Mouse (Mus musculus): ENCODE measurements around the gene Dlec1.
A peak's percentile ranks its signal among the peaks of the same experiment; 100 is the strongest.

Gene Dlec1

DNA sequence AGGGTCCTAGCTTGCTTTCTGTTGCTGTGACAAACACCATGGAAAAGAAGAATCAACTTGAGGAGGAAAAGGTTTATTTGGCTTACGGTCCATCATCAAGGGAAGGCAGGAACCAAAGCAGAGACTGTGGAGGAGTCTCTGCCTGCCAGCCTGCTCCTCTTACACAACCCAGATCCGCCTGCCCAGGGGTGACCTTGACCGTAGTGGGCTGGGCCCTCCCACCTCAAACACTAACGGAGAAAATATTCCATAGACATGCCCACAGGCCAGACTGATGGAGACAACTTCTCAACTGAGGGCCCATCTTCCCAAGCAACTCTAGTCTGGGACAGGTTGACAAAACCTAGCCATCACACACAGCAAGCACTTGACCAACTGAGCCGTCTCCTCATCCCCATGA is 39.8 kb downstream of the Dlec1 start:
- DNase-seq (ENCODE audit: low spot score), result no peak

DNA sequence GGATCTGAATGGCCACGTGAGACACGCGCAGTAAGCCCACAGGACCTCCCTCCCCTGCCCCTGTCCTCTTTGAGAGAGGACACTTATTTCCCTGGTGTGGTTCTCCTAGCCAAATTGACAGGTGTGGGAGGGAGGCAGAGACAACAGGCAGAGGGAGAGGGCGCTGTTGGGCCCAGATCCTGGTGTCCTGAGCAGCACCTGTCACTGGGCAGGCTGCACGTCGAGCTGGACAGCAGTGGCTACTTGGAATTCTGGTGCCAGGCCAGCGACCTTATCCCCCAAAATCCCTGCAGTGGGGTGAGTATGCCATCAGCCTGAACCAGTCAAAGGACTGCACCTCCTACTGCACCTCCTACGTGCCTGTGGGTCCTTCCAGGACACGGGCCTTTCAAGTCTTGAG is 41.1 kb downstream of the Dlec1 start:
- DNase-seq (ENCODE audit: low spot score), result no peak

DNA sequence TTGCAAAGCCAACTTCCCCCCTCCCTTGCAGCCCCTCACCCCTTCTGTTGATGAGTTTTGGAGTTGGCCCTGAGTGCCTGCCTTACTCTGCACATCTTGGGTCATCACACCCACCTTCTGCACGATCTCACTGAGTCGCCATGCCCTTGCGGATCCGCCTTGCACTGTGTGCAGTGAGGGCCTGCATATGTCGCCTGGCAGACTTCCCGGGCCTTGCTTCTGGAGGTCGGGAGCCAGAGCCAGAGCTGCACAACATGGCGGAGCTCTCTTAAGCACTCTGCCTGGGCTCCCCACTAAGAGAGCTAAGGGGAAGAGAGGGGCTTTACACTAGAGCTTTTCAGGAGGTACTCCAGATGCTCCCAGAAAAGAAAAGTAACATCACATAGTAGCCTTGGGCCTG is 42.4 kb downstream of the Dlec1 start:
- no peak for DNase-seq (ENCODE audit: low spot score)

DNA sequence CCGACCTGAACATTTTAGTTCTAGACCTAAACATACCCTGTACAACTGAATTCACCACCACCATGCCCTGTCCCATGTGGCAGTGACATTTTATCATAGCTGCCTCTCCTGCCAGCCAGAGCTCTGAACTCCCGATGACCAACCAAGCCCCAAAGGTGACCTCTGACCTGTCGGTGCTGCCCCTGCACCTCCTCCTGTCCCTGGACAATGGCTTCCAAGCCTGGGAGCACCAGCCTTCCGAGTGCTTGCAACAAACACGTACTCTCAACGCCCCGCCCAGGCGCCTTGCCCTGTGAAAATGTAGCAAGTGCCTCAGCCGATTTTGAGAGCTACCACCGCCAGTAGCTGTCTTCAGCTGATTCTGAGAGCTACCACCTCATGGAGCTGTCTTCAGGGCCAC is 42.9 kb downstream of the Dlec1 start:
- no peak for DNase-seq (ENCODE audit: low spot score)

DNA sequence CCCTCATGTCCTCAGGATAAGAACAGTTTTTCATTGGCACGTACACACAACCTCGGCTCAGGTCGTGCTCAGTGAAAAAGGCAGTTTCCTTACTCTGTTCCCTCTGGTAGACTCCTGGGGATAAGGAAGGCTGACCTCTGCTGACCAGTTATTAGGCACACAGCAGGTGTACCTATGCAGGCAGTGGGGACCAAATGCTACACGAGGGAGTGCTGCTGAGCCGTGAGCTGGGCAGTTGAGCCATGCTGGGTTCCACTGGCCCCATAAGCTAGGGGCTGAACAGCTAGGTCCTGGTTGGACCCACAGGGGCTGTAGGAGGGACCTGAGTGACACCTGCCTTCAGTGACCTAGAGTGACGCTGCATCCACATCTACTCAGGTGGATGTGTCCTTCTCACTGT is 43.4 kb downstream of the Dlec1 start:
- no peak for DNase-seq (ENCODE audit: low spot score)

DNA sequence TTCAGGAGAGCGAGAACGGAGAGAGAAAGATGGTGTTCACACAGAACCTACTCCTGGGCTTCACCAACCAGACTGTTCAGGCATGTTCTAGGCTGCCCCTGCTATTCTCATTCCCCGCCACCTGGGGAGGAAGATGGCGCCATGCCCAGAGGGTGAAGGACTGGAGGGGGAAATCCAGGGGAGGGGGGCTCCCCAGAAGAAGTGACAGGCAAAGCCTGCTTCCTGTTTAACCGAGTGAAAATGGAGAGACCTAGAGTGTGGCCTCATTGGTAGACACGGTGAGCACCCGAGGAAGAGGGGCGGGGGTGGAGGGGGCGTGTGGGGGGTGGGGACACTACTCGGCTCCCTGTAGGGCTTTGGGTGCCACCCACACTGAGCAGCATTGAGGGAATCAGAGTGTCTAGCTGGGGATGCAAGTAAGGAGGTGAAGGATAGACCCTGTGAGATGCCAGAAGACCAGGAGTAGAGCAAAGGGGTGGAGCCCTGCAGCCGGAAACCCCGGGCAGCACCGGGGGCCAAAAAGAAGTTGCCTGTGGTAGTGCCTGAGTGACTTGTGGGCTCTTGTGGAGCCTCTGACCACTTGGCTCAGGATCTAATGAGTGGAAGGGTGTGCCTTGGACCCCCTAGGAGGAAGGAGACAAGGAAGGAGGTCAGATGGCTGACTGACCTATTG is 44.0 kb downstream of the Dlec1 start:
- DNase-seq (ENCODE audit: low spot score), result no peak

DNA sequence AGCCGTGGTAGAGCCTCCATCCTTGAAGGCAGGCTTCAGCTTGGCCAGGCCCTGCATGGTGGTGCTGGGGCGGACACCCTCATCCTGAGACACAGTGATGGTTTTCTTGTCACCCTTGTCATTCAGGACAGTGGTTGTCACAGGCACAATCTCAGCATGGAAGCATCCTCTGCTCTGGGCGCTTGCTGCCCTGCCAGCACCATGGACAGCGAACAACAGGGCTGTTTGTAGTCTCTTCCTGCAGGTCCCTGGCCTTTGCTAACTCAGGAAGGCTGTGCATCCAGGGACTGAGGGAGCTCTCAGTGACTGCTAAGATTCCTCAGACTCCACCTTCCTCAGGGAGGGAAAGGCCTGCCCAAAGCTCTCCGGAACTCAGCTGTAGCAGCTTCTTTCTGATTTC is 47.3 kb downstream of the Dlec1 start:
- no peak for DNase-seq (ENCODE audit: low spot score)

DNA sequence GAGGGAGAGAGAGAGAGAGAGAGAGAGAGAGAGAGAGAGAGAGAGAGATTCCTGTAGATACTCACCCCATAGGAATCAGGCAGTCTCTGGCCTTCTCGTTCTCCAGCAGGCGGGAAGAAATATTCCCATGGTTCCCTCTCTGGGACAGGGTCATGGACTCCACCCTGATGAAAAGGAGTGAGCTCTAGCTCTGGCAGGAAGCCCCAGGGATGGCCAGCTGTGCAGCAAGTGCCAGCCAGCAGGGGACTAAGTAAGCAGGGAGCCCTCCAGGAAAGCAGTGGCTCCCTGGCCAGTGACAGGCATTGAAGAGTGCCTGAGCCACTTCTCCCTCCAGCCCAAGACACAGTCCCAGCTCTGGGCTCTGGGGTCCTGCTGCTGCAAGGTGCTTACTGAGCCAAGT is 49.5 kb downstream of the Dlec1 start:
- DNase-seq (ENCODE audit: low spot score), result no peak

DNA sequence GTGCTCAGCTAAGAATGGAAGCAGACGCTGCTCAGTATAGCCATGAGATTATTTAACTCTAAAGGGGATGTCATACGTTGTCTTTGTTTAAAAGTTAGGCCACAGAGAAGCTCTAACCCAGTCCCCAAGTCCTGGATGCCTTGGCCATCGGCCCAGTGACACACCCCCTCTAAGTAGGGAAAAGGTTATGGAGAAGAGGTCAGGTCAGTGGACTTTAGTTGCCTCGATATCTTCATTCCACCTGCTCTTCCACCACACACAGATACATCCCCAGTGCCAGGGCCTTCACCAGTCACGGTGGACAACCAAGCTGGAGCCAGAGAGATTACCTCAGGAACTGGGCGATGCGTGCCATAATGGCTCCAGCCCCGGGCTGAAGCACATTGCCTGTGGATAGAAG is 53.1 kb downstream of the Dlec1 start:
- DNase-seq (ENCODE audit: low spot score), result no peak

DNA sequence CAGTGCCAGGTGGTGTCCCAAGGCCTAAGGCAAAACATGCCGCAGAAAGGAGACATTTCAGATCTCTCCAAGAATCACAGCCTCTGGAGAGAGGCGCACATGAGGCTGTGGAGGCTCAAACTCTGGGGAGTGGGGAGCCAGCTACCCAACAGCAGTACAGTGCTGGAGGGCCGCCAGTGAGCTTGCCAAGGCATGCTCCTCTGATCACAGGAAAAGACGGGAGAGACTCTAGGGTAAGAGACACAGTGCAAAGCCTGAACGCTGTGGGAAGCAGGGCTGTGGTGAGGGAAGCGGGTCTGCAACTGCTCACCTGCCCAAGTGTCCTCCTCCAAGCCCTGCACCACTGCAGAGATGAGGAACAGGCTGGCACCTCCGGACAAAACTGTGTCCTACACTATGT is 53.5 kb downstream of the Dlec1 start:
- no peak for DNase-seq (ENCODE audit: low spot score)

DNA sequence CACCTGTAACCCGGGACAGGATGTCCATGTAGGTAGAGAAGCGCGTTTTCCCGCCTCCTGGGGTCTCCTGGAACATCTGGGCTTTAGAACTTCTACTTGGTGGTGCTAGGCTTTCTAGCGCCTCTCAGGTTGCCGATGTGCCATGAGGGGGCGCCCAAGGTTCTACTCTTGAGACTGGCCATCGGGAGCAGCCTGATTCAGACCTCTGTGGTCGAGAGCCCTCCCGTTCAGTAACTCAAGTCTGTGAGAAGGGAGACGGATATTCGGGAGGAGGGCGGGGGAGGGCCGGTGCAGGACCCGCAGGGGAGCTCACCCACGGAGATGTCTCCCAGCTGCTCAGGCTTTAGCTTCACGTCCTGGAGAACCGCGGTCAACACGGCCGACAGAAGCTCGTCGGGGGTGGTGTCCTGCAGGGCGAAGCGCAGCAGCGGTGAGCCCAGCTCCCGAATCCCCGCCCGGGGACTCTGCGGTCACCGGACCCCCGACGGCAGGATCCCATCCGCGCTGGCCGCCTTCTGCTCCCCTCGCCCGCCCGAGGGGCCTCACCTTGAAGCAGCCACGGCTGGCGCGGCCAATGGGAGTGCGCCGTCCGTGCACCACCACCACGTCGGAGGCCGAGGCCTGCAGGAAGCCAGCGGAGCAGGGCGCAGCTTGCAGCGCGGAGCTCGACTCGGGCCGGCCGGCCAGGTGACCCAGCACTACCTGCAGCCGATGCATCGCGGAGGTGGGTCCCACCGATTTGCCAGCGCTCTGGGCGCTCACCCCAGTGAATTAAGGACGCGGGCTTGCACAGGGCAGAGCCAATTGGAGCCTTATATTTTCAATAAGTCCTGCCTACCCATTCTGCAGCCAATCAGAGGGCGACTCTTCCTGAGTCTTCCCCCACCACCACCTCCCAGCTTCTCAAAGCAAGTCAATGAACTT is 54.3 kb downstream of the Dlec1 start, which contains the start of gene Acaa1b:
Gene Acaa1b (minus strand): TSS at position 816 of the 924 bp plus-strand sequence.
- peak; percentile 74 for DNase-seq (ENCODE audit: low spot score)

DNA sequence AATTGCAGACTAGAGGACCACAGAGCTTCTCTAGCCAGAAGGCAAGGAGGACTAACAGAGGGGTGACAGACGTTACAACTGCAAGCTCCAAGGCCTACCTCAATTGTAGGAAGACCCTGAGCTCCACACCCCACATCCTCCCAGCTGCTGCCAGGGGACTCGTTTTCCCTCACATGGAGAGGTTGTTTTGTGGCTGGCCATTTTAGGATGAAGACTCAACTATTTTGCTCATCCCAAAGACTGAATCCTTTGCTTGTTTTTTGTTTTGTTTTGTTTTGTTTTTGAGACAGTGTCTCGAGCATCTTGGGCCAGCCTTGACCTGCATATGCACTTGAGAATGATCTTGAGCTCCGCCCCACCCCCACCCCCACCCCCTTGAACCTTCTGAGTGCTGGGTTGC is 56.6 kb downstream of the Dlec1 start, which contains the start of gene Gm47289:
Gene Gm47289 (plus strand): TSS at position 301 of the 400 bp plus-strand sequence.
- no peak for DNase-seq (ENCODE audit: low spot score)

DNA sequence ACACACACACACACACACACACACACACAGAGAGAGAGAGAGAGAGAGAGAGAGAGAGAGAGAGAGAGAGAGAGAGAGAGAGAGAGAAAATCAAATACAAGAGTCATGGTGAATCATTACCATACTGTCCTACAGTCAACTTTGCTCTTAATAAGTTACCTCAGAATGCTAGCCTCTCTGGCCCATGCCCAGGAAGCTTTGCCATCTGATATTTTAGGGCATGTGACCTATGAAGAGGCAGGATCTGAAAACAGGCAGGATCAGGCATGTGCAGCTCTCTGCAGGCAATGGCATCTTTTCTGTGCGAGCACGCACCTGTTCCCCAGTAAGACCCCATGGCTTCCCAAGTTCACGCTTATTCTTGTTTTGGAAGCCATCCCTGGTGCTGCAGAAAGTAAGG is 58.4 kb downstream of the Dlec1 start:
- DNase-seq (ENCODE audit: low spot score), result no peak

DNA sequence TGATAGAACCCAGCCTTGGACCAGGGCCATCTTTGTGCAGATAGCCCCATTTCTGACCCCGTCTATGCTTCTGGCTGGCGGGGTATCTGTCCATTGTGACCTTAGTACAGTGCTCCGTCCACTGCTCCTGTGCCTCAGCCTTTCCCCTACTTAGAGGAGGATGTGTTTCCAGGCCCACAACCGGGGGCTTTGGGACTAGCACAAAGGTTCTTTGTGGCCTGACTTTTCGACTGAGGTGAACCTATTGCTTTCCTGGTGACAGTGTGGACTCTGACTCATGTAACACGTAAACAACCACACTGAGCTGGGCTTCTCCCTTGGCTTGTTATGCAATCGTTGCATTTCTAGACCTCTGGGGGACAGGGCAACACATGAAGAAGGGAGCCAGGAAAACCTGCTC is 62.5 kb downstream of the Dlec1 start:
- DNase-seq (ENCODE audit: low spot score), result no peak

DNA sequence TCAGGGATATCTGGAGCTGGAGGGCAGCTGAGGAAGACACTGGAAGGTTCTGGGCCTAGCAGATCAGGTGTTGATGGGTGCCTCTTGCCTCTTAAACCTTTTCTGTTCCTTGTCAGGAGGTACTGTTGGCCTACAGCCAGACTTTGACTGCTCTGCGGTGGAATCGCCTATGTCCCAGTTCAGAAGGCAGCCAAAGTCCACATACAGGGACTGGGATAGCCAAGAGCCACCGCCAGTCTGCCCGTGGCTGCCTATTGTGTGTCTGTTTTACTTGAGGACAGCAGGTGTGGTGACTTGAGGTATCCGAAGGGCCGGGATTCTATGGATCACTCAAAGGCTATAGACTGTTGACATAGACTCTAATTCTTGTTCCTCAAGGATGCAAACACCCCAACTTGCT is 63.3 kb downstream of the Dlec1 start:
- DNase-seq (ENCODE audit: low spot score), result no peak

DNA sequence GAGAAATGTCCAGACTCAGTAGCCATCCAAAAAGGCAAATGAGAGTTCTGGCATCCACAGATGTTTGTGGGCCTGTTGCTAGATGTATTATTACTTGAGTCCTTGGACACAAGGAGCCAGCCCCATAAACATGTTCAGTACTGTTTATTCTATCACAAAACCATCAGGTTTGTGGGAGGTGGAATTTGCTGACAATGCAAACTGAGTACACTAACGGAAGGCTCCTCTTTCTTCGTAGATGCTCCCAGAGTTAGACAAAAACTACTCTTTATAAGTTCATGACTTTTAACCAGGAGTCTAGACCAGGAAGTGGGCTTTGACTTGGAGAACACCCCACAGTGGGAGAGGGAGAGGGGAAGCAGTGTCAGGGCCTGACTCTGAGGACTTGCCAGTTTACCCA is 65.3 kb downstream of the Dlec1 start:
- no peak for DNase-seq (ENCODE audit: low spot score)

DNA sequence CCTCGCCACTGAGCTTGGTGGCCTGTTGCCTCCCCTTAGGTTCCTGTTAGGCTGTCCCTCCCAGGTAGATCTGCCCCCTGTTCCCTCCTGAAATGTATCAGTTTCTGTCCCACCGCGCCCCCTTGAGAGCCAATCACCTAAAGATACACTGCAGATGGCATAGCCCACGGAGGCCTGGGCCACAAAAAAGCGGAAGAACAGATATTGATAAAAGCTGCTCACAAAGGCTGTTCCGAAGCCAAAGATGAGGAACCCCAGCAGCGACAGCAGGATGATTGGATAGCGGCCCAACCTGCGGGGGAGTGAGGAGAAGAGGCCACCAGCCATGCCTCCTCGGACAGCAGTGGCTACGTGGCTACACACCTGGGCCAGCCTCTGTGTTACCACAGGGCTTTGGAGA is 77.0 kb downstream of the Dlec1 start:
- DNase-seq (ENCODE audit: low spot score), result no peak

DNA sequence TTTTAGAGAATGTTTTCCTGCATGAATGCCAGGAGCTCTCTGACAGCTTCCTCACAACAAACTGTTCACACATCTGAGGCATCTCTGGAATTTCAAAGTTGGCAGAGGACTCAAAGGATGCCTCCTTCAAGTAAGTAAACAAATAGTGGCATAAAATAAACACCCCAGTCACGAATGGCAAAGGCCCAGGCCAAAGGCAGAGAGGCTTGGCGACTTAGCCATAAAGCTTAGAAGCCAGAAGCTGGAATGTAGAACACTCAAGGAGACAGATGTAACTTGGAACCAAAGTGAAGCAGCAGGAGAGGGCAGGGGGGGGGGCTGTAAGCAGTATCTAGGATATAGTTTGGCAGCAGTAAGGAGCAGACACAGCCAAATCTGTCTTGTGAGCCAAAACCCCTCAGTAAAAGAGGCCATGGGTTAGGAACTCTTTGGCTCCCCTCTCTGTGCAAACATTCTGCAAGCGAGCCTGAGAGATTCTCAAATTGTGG is 79.0 kb downstream of the Dlec1 start:
- DNase-seq (ENCODE audit: low spot score), result no peak

DNA sequence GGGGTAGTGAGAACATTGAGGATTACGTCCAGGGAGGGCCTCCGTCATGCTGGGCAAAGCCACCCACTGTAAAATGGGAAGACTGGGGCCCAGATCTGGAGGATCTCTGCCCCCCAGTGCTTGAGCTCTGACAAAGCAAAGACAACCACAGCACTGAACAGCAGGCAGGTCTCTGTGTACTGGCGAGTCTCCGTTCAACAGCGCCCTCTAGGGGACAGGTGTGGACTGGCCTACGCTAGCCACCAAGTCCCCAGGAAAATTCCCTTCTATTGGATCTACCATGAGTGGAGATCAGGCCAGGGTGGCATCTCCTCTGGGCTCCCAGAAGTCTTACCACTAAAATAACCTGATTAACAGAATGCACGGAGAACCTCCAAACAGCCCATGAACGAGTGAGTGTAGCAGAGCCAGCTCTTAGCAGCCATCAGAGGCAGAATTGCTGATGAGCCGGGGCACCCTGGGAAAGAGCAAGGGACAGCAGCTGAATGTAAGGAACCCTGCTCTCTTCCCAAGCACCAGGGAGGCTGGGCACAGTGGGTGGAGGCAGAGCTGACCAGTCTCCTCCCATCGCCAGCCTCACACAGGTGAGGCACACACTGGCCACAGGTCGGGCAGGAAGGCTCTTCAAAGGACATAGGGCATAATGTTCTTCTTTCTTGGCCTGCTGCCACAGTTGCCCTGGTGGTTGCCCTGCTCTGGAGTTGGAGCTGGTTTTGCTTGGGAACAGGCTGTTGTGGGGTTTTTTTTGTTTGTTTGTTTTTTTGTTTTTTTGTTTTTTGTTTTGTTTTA is 90.1 kb downstream of the Dlec1 start:
- no peak for DNase-seq (ENCODE audit: low spot score)

Data from layer of hippocampus, adult 11-12 months (tissue).